Mouse (Mus musculus): ENCODE results near the gene Kcna10.

DNA sequence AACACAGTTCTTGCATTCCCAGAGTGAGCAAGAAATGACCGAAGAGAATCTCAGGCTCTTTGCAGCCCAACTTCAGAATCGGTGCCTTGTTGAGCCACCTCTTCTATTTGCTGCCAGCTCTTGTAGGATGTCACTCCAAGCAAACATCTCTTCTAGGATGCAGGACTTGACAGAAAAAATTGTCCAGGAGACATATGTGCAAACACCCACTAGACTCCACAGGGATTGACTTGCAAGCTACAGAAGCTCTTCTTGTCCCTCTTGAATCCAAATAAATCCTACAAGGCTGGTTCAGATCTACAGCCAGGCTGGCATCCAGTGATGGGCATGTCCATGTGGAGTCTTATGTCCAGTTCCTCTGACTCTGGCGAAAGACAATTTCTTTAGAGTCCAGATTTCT lies 21.6 kb downstream of the Kcna10 start:
- TF ChIP-seq CTCF (conservative IDR thresholded peaks at IDR 0.05; ENCODE audit: insufficient read depth, insufficient read length, low read depth, low read length): no peak
- TF ChIP-seq POLR2A (IDR thresholded peaks at IDR 0.05; ENCODE audit: low read depth, low read length): no peak

All from kidney, adult 2 months (tissue).